Mouse (Mus musculus) MEL (cell line): ENCODE measurements around the gene Mybpc2.

Experiments
- CHD2 ChIP-seq: IDR thresholded peaks from 2 replicates; pipeline ENCODE4 v1.6.1; 2011; ENCODE audit warnings: low read length, improper control_type of control experiment
- ZNF384 ChIP-seq: IDR thresholded peaks from 2 replicates; pipeline ENCODE4 v1.6.1; 2012; ENCODE audit warnings: low read depth, mild to moderate bottlenecking, inconsistent platforms, low read length, improper control_type of control experiment

DNA sequence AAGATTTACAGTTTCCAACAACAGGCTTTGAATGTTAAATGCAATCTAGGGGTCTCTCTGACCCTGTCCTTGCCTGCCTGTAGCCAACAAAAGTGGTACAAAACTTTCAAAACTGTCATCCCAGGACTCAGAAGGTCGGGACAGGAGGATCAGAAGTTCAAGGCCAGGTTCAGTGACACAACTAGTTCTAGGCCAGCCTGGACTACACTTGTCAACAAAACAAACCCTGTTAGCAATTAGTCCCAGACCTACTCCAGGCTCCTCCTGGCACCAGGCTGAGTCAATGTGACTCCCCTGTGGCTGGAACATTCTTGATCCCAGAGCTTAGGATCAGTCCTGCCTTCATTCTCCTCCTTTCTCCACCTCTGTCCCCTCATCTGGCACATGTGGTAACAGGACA lies 25.5 kb downstream of the Mybpc2 start:
- TF ChIP-seq CHD2 (no peak), ZNF384 (no peak)
